Mouse (Mus musculus) thymus, adult 18-20 months (tissue): ENCODE data around the gene Gm12830.

Experiments used
- DNase-seq, 2 experiments: peaks; one replicate each; pipeline ENCODE4 v3.0.0; 2022; ENCODE audit warnings: mixed read lengths in 2 of 2

Gene Gm12830

GRCm38 (mm10) chr4:114821567-114822192 lies at the start of gene Gm12830:
TSS of gene Gm12830 (plus strand) at chr4:114821722.
- no peak for DNase-seq

- DNase-seq = no peak
Observed at GRCm38 (mm10) chr4:114773316-114773715, 48.2 kb upstream of the Gm12830 start.

GRCm38 (mm10) chr4:114777625-114778202 lies 43.8 kb upstream of the Gm12830 start:
- no peak for DNase-seq

GRCm38 (mm10) chr4:114778716-114779474 lies 42.6 kb upstream of the Gm12830 start:
- DNase-seq = no peak

- no peak for DNase-seq
Observed at GRCm38 (mm10) chr4:114779475-114779757, 42.1 kb upstream of the Gm12830 start.

GRCm38 (mm10) chr4:114779758-114780546 lies 41.6 kb upstream of the Gm12830 start:
- no peak for DNase-seq

GRCm38 (mm10) chr4:114782851-114783250 lies 38.7 kb upstream of the Gm12830 start:
- no peak for DNase-seq

- DNase-seq = no peak
Observed at GRCm38 (mm10) chr4:114784735-114785134, 36.8 kb upstream of the Gm12830 start.

GRCm38 (mm10) chr4:114788856-114789255 lies 32.7 kb upstream of the Gm12830 start:
- no peak for DNase-seq

GRCm38 (mm10) chr4:114791650-114792049 lies 29.9 kb upstream of the Gm12830 start:
- no peak for DNase-seq

GRCm38 (mm10) chr4:114793836-114794235 lies 27.7 kb upstream of the Gm12830 start:
- no peak for DNase-seq

- DNase-seq = no peak
Observed at GRCm38 (mm10) chr4:114797254-114797914, 24.1 kb upstream of the Gm12830 start.

- DNase-seq = no peak
Observed at GRCm38 (mm10) chr4:114798041-114798624, 23.4 kb upstream of the Gm12830 start.

GRCm38 (mm10) chr4:114804096-114804495 lies 17.4 kb upstream of the Gm12830 start:
- no peak for DNase-seq

GRCm38 (mm10) chr4:114818963-114819702 lies 2.4 kb upstream of the Gm12830 start:
- DNase-seq = no peak

- DNase-seq = no peak
Observed at GRCm38 (mm10) chr4:114834770-114835581, 13.5 kb downstream of the Gm12830 start.

GRCm38 (mm10) chr4:114841336-114841920 lies 19.9 kb downstream of the Gm12830 start:
- DNase-seq = no peak

GRCm38 (mm10) chr4:114842376-114842960 lies 20.9 kb downstream of the Gm12830 start:
- DNase-seq = no peak

GRCm38 (mm10) chr4:114843097-114843721 lies 21.7 kb downstream of the Gm12830 start:
- no peak for DNase-seq

GRCm38 (mm10) chr4:114844600-114844999 lies 23.1 kb downstream of the Gm12830 start:
- DNase-seq = no peak
